Mouse (Mus musculus): ENCODE measurements around the gene Trappc6b.
A peak's percentile ranks its signal among the peaks of the same experiment; 100 is the strongest.

Gene Trappc6b

DNA sequence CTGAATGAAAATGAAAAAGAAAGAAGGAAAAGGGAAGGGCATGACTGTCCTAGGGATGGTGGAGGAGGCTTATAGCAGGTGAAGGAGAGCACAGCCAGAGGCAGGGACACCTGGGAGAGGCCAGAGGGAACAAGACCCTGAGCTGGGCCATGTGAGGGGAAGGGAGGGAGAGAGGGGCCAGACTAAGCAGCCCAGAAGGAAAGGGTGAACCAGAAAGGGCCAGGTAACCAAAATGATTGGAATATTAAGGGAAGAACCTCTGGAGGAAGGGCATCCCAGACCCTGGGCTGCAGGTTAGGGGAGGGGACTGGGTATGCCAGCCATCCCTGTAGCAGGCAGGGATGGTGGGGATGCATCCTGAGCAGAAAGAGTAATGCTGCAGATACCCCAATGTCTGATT lies 7.3 kb downstream of the Trappc6b start:
- no peak for DNase-seq

DNA sequence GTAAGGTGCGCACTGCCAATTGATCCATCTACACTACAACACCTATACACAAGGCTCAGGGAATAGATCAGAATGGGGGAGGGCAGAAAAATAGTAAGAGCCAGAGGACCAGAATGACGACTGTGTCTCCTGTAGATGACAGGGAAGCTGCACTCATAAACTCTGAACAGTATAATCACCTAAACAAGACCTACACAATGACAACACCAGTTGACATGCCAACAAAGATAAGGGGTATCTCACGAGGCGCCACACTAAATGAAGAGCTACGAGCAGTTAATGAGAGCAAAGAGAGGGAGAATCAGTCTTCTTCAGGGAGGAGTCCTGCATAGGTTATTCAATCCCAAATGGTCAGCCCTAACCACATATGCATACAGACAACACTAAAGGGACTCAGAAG lies 8.1 kb downstream of the Trappc6b start:
- no peak for DNase-seq

DNA sequence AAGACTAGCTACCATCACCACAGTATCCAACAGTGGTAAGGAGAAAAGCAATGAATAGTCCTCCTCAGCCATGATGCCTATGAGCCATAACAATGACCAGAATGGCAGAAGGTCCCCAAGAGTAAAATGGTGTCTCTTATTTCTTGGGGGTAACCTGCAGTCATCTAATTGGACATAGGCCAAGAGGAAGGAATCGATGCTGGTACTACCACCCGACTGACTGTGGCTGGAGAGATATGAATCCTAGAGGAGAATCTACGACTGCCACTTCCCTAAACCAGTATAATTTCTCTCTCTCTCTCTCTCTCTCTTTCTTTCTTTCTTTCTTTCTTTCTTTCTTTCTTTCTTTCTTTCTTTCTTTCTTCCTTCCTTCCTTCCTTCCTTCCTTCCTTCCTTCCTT lies 8.8 kb downstream of the Trappc6b start:
- DNase-seq: no peak

DNA sequence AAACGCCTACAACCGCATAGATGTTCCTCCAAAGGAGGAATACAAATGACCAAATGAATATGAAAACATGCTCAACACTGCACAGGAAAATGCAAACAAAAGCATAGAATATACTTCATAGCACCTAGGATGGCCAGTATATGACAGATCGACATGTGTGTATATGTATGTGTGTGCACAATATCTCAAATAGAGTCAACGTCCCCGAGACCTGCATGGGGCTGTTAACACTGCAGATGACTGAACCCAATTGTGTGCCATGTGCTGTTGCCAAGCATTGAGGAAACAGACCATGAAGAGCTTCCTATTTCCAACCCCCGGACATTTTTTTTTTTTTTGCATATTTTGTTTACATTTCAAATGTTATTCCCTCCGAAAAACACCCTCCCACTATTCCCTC lies 20.4 kb downstream of the Trappc6b start:
- DNase-seq: no peak

DNA sequence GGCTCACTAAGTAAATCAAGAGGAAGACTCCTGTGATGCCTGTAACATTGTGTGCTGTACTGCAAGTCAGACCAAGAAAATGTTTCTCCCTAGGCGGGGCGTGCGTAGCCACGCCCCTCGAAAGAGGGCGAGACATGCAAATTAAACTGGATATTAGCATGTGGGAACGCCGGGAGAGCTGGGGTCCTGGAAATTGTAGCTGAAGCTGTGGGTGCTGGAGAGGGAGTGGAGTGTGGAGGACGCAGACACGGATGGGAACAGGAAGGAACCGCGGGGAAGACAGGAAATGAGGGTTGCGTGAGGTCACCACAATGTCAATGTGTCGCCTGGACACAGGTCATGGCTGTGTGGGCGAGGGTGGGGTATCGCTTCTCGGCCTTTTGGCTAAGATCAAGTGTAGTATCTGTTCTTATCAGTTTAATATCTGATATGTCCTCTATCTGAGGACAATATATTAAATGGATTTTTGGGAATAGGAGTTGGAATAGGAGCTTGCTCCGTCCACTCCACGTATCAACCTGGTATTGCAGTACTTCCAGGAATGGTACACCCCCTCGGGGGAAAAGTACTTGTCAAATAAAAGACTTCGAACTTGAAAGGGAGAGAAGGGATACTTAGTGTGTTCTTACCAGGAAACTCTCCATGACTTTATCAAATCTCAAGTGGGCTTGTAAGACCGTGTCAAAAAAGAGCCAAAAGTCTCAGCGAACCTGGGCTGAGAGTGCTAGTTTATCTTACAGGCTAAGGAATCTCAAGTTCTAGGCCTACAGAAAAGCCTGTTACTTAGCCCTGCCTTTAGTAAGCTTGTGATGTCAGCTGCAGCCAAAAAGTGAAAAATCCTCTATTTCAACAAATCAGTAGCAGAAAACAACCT lies 21.1 kb downstream of the Trappc6b start:
- DNase-seq: no peak

DNA sequence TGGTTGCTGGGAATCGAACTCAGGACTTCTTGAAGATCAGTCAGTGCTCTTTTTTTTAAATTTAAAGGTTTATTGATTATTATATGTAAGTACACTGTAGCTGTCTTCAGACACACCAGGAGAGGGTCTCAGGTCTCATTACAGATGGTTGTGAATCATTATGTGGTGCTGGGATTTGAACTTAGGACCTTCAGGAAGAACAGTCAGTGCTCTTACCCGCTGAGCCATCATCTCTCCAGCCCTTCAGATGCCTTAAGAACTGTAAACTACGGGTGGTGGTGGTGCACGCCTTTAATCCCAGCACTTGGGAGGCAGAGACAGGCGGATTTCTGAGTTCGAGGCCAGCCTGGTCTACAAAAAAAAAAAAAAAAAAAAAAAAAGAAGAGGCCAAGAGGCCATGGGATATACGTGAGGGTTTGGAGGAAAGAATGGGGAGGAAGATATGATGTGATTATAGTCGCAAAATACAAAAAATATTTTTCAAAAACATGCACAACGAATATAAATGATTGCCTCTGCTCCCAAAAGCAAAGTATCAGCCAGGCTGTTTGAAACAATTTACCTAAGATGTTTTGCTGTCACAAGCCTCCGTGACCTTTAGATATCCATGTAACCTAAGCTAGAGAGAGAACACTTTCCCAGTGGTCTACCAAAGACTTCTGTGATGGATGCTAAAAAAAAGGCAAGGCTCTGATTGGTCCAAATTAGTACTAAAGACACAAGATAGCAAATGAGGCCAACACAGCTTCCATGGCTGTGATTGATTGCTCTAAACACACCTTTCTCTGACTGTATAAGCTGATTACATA lies 21.9 kb downstream of the Trappc6b start:
- DNase-seq: no peak

DNA sequence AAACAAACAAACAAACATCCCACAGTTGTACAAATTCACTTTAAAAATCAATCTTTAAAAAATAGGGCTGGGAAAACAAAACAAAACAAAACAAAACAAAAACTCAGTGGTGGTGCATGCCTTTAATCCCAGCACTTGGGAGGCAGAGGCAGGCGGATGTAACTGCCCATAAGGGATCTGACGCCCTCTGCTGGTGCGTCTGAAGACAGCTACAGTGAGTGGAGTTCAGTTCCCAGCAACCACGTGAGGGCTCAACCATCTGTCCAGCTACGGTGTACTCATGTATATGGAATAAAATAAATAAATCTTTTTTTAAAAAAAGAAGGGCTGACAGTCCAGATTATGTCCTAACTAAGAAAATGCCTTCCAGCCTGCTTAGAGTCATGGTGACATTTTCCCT lies 29.2 kb downstream of the Trappc6b start:
- DNase-seq: no peak

DNA sequence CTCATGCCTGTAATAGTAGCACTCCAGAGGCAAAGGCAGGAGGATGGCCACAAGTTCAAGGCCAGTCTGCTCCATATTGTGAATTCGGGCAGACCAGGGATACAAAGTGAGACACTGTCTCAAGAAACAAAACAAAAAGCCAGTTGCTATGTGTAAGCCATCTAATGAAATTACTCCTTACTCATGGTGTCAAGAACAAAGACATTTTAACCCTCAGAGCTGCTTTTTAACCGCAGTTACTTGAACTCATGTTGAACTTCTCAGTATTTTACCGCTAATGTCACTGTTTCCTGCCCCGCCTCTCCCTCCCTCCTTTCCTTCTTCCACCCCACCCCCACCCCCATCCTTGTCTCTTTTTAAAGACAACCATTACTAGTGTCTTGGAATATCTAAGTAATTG lies 40.0 kb downstream of the Trappc6b start:
- DNase-seq: no peak

DNA sequence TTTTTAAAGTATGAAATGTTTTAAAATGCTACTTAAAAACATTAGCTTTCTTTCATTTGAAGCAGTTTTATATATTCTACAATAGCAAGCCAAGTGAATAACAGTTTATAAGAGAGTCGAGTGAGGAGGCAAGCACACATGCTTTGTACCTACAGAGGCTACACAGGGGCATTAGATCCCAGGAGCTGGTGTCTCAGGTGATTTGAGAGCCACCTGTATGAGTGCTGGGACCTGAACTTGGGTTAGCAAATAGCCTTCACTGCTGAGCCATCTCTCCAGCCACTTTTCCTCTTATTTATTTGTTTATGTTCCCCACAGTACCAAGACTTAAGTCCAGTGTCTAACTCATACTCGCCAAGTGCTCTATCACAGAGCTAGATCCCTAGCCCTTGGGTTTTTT lies 41.4 kb downstream of the Trappc6b start:
- DNase-seq: no peak

DNA sequence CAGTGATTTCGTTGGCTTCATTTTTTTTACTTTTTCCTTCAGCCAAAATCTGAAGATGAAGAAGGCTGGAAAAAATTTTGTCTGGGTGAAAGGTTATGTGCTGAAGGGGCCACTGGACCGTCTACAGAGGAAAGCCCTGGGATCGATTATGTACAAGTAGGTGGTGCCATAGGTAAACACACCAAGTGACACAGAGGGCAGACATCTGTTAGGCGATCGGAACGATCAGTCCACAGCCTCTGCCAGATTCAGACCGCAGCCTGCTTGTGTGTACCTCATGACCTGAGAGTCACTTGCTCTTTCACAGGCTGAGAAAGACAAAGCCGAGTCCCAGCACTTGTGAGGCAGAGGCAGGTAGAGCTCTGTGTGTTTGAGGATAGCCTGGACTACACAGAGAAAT lies 43.3 kb downstream of the Trappc6b start:
- no peak for DNase-seq

DNA sequence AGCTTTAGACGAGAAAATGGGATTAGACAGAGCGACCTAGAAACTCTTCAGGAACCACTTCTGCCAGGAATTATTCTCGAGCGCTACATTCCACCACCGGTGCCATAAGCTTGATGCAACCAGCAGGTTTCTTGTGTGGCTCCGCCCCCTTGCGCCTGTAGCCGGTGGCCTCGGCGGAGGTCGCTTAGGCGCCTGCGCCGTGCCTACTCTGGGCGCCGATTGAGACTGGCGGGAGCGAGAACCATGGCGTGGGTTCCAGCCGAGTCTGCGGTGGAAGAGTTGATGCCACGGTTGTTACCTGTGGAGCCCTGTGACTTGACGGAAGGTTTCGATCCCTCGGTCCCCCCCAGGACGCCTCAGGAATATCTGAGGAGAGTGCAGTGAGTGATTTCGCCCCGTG lies 48.0 kb downstream of the Trappc6b start, which contains the start of gene Gemin2:
Gene Gemin2, plus strand, starts transcription at position 160 of the 400 bp plus-strand sequence.
- DNase-seq: peak; percentile 89

DNA sequence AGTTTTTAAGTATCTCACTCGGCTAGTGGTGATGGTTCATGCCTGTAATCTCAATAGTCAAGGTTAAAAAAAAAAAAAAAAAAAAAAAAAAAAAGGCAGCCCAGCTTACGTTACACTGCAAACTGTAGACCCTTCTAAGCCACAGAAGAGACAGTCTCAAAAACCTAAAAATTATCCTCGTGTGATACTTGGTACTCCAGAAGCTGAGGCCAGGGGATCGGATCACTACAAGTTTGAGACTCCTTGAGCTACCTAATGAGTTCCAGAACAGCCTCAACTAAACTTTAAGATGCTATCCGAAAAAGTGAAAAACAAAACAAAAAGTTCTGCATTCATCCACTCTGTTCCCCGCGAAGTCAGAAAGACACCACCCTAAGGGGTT lies 48.6 kb downstream of the Trappc6b start:
- DNase-seq: no peak

DNA sequence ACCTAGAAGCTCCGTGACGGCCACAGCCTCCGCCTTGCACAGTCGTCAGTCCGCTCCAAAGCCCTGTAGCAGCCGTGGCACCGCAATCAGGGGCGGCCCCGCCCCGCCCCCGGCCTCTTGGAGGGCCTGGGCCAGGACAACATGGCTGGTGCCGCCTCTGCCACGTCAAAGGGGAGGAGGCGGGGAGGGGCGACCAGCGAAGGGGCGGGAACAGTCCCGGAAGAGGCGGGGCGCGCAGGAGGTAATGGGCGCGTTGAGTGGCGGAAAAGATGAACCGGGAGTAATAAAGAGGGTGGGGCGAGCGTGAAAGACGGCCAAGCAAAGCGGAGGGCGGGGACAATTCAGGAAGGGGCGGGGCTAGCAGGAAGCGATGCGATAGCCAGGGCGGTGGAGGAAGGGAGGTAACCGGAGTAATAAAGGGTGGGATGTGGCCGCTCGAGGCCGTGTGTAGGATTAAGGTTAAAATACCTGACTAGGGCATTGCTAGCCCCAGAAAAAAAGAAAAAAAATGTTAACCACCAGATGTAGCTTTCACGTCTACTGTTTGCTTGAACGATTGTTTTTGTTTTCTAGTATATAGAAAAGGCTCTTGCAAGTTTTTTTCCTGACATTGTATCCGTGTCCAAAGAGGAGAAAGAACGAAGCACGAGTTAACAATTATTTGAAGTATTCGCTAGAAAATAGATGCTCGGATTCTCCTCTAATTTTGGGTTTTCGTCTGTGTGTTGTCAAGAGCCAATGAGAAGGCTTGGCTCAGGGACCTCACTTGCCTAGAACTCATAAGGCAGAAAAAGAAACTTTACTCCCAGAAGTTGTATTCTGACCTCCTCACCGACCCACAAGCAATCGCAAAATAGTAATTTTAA lies 49.2 kb downstream of the Trappc6b start, which contains the start of gene Sec23a:
Gene Sec23a, minus strand, starts transcription at position 174 of the 866 bp plus-strand sequence.
- DNase-seq: peak; percentile 99

DNA sequence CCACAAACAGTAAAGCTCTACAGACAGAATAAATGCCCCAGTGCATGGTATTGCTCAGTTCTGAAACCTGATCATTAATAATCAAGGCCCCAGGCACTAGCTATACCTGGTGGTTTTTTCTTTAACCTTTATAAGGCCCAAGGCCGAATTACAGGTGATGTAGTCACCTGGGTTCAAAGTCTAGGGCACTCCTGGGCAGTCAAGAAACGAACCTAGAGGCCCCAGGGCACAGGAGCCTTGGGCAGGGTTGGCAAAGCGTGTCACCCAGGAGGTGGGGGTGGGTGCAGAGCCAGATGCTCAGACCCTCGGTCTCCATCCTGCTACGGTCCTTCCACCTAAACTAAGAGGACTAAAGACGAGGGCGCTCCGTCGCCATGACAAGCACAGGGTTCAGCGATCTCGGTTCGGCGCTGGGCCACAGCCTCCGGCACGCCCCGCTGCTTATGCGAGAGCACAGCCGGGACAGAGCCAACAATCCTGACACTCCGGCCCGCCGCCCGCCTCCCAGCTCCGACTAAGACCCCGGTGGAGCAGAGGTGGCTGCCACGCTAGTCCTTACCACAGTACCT lies 49.9 kb downstream of the Trappc6b start:
- no peak for DNase-seq

DNA sequence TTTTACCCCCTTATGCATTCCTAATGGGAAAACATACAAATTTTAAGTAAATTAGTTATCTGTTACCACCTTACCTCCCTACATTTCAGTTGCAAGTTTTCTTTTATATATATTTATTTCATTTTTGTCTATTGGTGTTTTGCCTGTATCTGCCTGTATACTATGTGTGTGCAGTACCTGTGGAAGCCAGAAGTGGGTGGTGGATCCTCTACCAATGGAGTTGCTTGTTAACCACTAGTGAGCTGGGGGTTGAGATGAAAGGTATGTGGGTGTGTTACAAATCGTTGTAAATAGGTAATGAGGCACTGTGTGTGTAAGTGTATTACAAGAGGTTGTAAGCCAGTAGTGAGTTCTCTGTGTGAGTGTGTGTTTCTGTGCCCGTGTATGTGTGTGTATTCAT lies 50.8 kb downstream of the Trappc6b start:
- no peak for DNase-seq

Measured in cerebellum, adult 11 months (tissue).